Mouse (Mus musculus) heart, embryonic 13.5 days (tissue): ENCODE measurements at regions not wholly inside any gene's neighbourhood (a gene's known extent, or its start where the extent isn't known, plus 50 kb on each side); places are given as distances from the start of the nearest gene placed in this dataset.

Experiments used
- ATAC-seq: fragments of 200-750 bp; cut with Nextera tagmentation; 2 replicates; pipeline ENCODE4 v1.8.0; 2017; ENCODE audit warnings: moderate TSS enrichment; ENCODE audit not compliant: insufficient number of reproducible peaks, low FRiP score, low TSS enrichment; ENCODE audit errors: extremely low read depth
- H3K27ac ChIP-seq: fragments of 300-500 bp; sonication (generic); replicated peaks from 2 replicates; pipeline ENCODE4 v1.5.1; 2015; ENCODE audit warnings: moderate library complexity, mild to moderate bottlenecking, inconsistent platforms
- H3K27me3 ChIP-seq: fragments of 300-500 bp; sonication (generic); replicated peaks from 2 replicates; pipeline ENCODE4 v1.6.1; 2015; ENCODE audit warnings: mild to moderate bottlenecking, inconsistent platforms
- H3K36me3 ChIP-seq: fragments of 300-500 bp; sonication (generic); 2 replicates; pipeline ENCODE4 v1.6.1; 2015; ENCODE audit warnings: mild to moderate bottlenecking, inconsistent platforms
- H3K4me1 ChIP-seq: fragments of 300-500 bp; sonication (generic); 2 replicates; pipeline ENCODE4 v1.6.1; 2015; ENCODE audit warnings: inconsistent platforms
- H3K4me2 ChIP-seq: fragments of 300-500 bp; sonication (generic); 2 replicates; pipeline ENCODE4 v1.6.1; 2015; ENCODE audit warnings: inconsistent platforms, mild to moderate bottlenecking, moderate library complexity
- H3K4me3 ChIP-seq: fragments of 300-500 bp; sonication (generic); 2 replicates; pipeline ENCODE4 v1.5.1; 2015; ENCODE audit warnings: moderate library complexity, mild to moderate bottlenecking, inconsistent platforms
- H3K9ac ChIP-seq: fragments of 300-500 bp; sonication (generic); 2 replicates; pipeline ENCODE4 v1.6.1; 2015; ENCODE audit warnings: inconsistent platforms, mild to moderate bottlenecking, moderate library complexity
- H3K9me3 ChIP-seq: fragments of 300-500 bp; sonication (generic); 2 replicates; pipeline ENCODE4 v1.6.1; 2016; ENCODE audit warnings: inconsistent platforms
- WGBS: fragments of 180-500 bp; shearing (Covaris S2); methylation state at CpG from one replicate; pipeline ENCODE4 v1.1.7; 2015; ENCODE audit warnings: mixed read lengths; 5-methylcytosine and 5-hydroxymethylcytosine counted together

- H3K27me3 ChIP-seq, result no peaks in the 10 kb centered on the region
- no peak overlapping the region for H3K4me2 ChIP-seq
- H3K9ac ChIP-seq, result no peak overlapping the region
- H3K27ac ChIP-seq, result no peak overlapping the region
- WGBS, result 86% methylated on average over 1 of the region's 1 CpGs
- ATAC-seq, result no peak
- H3K9me3 ChIP-seq, result no peaks in the 10 kb centered on the region
- H3K4me1 ChIP-seq, result no peaks in the 10 kb centered on the region
- no peak overlapping the region for H3K4me3 ChIP-seq
- H3K36me3 ChIP-seq, result no peaks in the 10 kb centered on the region
Measured at GRCm38 (mm10) chr12:118784643-118785042, 61.5 kb upstream of the Sp8 start.

- peaks cover 9% of the 10 kb centered on the region for H3K4me1 ChIP-seq
- no peak for ATAC-seq
- no peak overlapping the region for H3K27ac ChIP-seq
- no peak overlapping the region for H3K4me2 ChIP-seq
- H3K27me3 ChIP-seq, result no peaks in the 10 kb centered on the region
- no peak overlapping the region for H3K4me3 ChIP-seq
- WGBS, result 77% methylated on average over 3 of the region's 3 CpGs
- no peak overlapping the region for H3K9ac ChIP-seq
- no peaks in the 10 kb centered on the region for H3K36me3 ChIP-seq
- no peaks in the 10 kb centered on the region for H3K9me3 ChIP-seq
Measured at GRCm38 (mm10) chr12:118781978-118782377, 64.2 kb upstream of the Sp8 start.

- Histone ChIP-seq H3K4me3 (no peak overlapping the region), H3K27ac (no peak overlapping the region), H3K9ac (no peak overlapping the region), H3K4me2 (no peak overlapping the region), H3K9me3 (no peaks in the 10 kb centered on the region), H3K4me1 (peaks cover 9% of the 10 kb centered on the region), H3K36me3 (no peaks in the 10 kb centered on the region), H3K27me3 (no peaks in the 10 kb centered on the region)
- no peak for ATAC-seq
- WGBS, result 65% methylated on average over 1 of the region's 1 CpGs
Measured at GRCm38 (mm10) chr12:118775463-118776064, 70.6 kb upstream of the Sp8 start.

DNA sequence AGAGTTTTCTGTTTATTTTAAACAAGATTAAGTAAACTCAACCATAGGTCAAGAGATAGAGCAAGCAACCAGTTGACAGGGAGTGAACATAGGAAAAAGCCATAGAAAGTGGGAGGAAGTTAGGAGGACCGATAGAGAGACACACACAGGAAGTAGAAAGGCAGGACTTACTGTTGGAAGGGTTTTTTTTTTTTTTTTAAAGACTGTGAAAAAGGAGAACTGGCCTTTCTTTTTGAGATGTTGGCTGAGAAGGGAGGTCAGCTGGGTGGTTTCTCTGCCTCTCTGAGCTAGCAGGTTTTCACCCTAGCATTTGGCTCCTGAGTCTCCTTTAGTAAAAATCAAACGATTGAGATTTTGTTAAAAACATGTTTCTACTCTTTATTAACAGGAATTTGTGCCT is 73.3 kb upstream of the Sp8 start:
- no peaks in the 10 kb centered on the region for H3K9me3 ChIP-seq
- WGBS, result 62% methylated on average over 2 of the region's 2 CpGs
- H3K9ac ChIP-seq, result no peak overlapping the region
- no peak overlapping the region for H3K4me2 ChIP-seq
- no peaks in the 10 kb centered on the region for H3K4me1 ChIP-seq
- H3K27me3 ChIP-seq, result no peaks in the 10 kb centered on the region
- H3K27ac ChIP-seq, result no peak overlapping the region
- no peak overlapping the region for H3K4me3 ChIP-seq
- H3K36me3 ChIP-seq, result no peaks in the 10 kb centered on the region
- no peak for ATAC-seq

DNA sequence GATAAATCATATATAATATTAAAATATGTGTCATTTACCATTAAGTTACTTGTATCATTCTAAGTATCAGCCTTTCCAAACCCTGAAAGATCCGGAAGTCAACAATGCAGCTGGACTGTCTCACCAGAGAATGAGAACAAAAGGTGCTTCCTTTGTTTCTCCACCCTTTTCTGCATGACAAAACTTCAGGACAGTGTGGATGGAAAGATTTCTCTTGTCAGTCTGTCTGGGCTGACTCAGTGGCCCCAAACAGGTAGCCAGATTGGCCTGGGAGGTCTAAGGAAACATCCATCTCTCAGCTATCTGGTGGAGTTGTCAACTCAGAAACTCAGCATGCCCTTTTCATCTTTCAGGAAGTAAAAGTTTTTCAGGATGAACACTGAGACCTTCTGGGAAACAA is 79.7 kb upstream of the Sp8 start:
- ATAC-seq, result no peak
- 67% methylated on average over 1 of the region's 1 CpGs for WGBS
- H3K4me2 ChIP-seq, result no peak overlapping the region
- H3K27ac ChIP-seq, result no peak overlapping the region
- H3K9me3 ChIP-seq, result no peaks in the 10 kb centered on the region
- no peaks in the 10 kb centered on the region for H3K36me3 ChIP-seq
- H3K9ac ChIP-seq, result no peak overlapping the region
- H3K4me3 ChIP-seq, result no peak overlapping the region
- H3K4me1 ChIP-seq, result no peaks in the 10 kb centered on the region
- no peaks in the 10 kb centered on the region for H3K27me3 ChIP-seq

DNA sequence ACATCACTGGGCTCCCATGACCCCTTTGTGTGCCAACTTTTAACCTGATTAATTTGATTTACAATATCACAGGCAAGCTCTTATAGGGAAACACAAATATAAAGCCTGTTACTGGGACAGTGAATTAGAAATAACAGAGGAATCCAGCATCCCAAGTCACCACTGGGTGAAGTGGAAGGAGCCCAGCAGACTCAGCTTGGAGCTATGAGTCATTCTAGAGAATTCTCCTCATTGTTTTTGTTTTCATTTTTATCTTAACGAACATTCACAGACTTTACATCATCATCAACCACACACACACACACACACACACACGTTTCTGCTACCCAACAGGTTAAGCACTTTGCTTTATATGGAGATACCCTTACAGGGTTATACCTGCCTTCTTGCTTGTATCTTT is 92.1 kb upstream of the Sp8 start:
- no peaks in the 10 kb centered on the region for H3K4me1 ChIP-seq
- WGBS, result 53% methylated on average over 2 of the region's 2 CpGs
- H3K9me3 ChIP-seq, result no peaks in the 10 kb centered on the region
- H3K27me3 ChIP-seq, result no peaks in the 10 kb centered on the region
- no peak overlapping the region for H3K27ac ChIP-seq
- ATAC-seq, result no peak
- H3K4me2 ChIP-seq, result no peak overlapping the region
- H3K4me3 ChIP-seq, result no peak overlapping the region
- no peak overlapping the region for H3K9ac ChIP-seq
- no peaks in the 10 kb centered on the region for H3K36me3 ChIP-seq

GRCm38 (mm10) chr12:118739103-118739502 is 107.0 kb upstream of the Sp8 start:
- no peak for ATAC-seq
- Histone ChIP-seq H3K9ac (no peak overlapping the region), H3K36me3 (no peaks in the 10 kb centered on the region), H3K27ac (no peak overlapping the region), H3K4me1 (no peaks in the 10 kb centered on the region), H3K4me2 (no peak overlapping the region), H3K4me3 (no peak overlapping the region), H3K9me3 (no peaks in the 10 kb centered on the region), H3K27me3 (no peaks in the 10 kb centered on the region)
- 69% methylated on average over 4 of the region's 4 CpGs for WGBS

DNA sequence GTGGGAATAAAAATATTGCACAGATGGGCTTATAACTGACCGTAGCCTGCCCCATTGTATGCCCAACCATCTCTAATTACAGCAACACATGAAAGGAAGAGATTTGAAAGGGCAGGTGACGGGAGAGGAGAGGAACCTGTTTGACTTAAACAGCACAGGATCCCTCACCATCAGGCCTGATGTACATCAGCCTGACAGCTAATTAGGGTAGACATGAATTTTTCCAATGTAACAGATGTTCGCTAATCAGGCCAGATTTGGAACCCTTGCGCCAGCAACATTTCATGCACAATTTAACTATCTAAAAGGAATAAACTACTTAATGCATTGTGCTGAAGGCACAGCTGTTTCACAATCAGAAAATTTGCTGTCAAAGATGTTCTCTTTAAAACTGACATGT is 120.2 kb upstream of the Sp8 start:
- ATAC-seq, result no peak
- Histone ChIP-seq H3K4me3 (no peak overlapping the region), H3K27me3 (no peaks in the 10 kb centered on the region), H3K4me2 (no peak overlapping the region), H3K9ac (no peak overlapping the region), H3K27ac (no peak overlapping the region), H3K9me3 (no peaks in the 10 kb centered on the region), H3K4me1 (no peaks in the 10 kb centered on the region), H3K36me3 (no peaks in the 10 kb centered on the region)
- 75% methylated on average over 4 of the region's 4 CpGs for WGBS

DNA sequence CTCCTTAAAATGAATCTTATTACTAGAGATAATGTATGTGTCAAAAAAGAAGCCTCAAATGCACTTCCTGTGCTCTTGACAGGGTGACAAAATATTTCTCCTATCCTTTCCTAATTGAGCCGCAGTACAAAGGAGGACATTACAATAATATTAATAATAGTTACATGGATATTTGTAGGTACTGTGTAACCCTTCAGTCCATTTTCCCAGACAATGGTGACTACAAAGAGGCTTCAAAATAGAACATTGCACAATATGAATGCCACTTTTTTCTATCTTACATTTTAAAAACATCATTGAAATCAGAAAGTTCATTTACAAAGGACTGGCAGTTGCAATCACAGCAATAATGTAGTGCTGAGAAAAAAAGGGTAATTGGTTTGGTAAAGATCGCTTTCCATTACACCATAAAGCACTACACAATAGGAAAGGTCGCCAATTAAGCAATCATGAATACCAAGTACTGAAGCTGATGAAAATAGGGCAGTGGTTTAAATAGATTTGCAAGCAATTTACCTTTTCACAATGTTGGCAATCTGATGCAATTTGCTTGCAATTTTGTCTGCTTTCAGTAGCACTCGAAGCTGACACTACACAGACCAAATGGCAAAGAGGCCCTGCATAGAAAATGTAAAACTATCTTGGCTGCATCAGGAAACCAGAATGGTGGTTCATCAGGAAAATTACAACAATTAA is 126.1 kb upstream of the Sp8 start:
- no peak for ATAC-seq
- WGBS, result 71% methylated on average over 4 of the region's 4 CpGs
- Histone ChIP-seq H3K9ac (no peak overlapping the region), H3K27me3 (no peaks in the 10 kb centered on the region), H3K4me1 (no peaks in the 10 kb centered on the region), H3K4me2 (no peak overlapping the region), H3K36me3 (no peaks in the 10 kb centered on the region), H3K27ac (no peak overlapping the region), H3K9me3 (no peaks in the 10 kb centered on the region), H3K4me3 (no peak overlapping the region)

- no peak overlapping the region for H3K27ac ChIP-seq
- H3K4me3 ChIP-seq, result no peak overlapping the region
- no peak overlapping the region for H3K4me2 ChIP-seq
- no peaks in the 10 kb centered on the region for H3K36me3 ChIP-seq
- H3K4me1 ChIP-seq, result no peaks in the 10 kb centered on the region
- H3K9me3 ChIP-seq, result no peaks in the 10 kb centered on the region
- 66% methylated on average over 4 of the region's 4 CpGs for WGBS
- no peaks in the 10 kb centered on the region for H3K27me3 ChIP-seq
- ATAC-seq, result no peak
- H3K9ac ChIP-seq, result no peak overlapping the region
Measured at GRCm38 (mm10) chr12:118716824-118717223, 129.3 kb upstream of the Sp8 start.

GRCm38 (mm10) chr12:118706626-118707025 is 139.5 kb upstream of the Sp8 start:
- Histone ChIP-seq H3K27me3 (no peaks in the 10 kb centered on the region), H3K27ac (no peak overlapping the region), H3K36me3 (no peaks in the 10 kb centered on the region), H3K9me3 (no peaks in the 10 kb centered on the region), H3K4me2 (no peak overlapping the region), H3K9ac (no peak overlapping the region), H3K4me3 (no peak overlapping the region), H3K4me1 (no peaks in the 10 kb centered on the region)
- WGBS, result 84% methylated on average over 7 of the region's 7 CpGs
- no peak for ATAC-seq

DNA sequence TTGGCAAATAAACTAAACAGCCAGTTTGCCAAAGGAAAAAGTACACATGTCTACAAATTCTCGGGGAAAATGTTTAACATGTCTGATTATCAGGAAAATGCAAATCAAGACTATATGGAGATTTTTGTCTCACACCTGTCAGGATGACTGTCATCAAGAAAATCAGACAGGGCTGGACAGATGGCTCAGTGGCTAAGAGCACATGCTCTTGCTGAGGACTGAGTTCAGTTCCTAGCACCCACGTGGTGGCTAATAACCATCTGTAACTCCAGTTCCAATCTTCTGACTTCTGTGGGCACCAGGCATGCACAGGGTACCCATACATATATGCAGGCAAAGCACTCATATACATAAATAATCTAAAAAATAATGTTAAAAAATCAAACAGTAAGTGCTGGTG is 141.3 kb upstream of the Sp8 start:
- Histone ChIP-seq H3K27ac (no peak overlapping the region), H3K27me3 (no peaks in the 10 kb centered on the region), H3K4me2 (no peak overlapping the region), H3K9me3 (no peaks in the 10 kb centered on the region), H3K36me3 (no peaks in the 10 kb centered on the region), H3K4me3 (no peak overlapping the region), H3K9ac (no peak overlapping the region), H3K4me1 (no peaks in the 10 kb centered on the region)
- no peak for ATAC-seq
- WGBS, result 62% methylated on average over 2 of the region's 2 CpGs
